ENCODE assay signal across 19 mouse cellular contexts in genomic region chr17:51800208-51800607, GRCm38 (mm10). TPM values are rescaled to one million over a fixed set of nuclear protein-coding genes. Genes with fewer than 3 reads are reported as not detected.
DNase-seq lines count a peak whose midpoint lies in the region; ATAC-seq lines count a peak whose summit lies in the region.
"Had no signal": no experiment of that assay in that cellular context is flagged by ENCODE, and none has a peak within 500 bp of the region (broad histone marks: within the 10 kb centered on the region; RNA-seq: fewer than 3 reads in every experiment).

No protein-coding gene starts in this region.

- DNase-seq in CD4-positive helper T cell, adult 2 months (ENCODE audit: low read depth, low spot score), result peak; percentile 75
- peak; percentile 55 for DNase-seq in CD4-positive, CD25-positive, alpha-beta regulatory T cell, adult 2 months (ENCODE audit: low read depth, low spot score)
- DNase-seq in urinary bladder, postnatal 10 days (ENCODE audit: low spot score), result no peak
- no peak for DNase-seq in spleen, postnatal 10 days (ENCODE audit: low spot score in 2 of 2)
- DNase-seq: adrenal gland, postnatal 10 days; adrenal gland, postnatal 36 days; cerebellum, adult 18-20 months; cerebellum, adult 9-11 months; cerebellum, postnatal 25 days; forebrain, postnatal 0 days; gastrocnemius, adult 2 months; gastrocnemius, postnatal 14 days; heart, adult 2 months; heart, postnatal 14 days; heart, postnatal 4 days had no signal

- peak; percentile 34 for ATAC-seq in activated CD4-positive, CD25-positive, alpha-beta regulatory T cell, adult 4 months
- no peak for ATAC-seq in monocyte, adult 5-6 weeks (replicated peaks; ENCODE audit: insufficient number of reproducible peaks, low FRiP score, low TSS enrichment, poor library complexity, severe bottlenecking)
- ATAC-seq: forebrain, embryonic 14.5 days; forebrain, postnatal 0 days; hindbrain, postnatal 0 days had no signal

RNA-seq across cellular contexts. Expression of gene Satb1, which starts 32.9 kb away (rescaled TPM):
- 10 to 100 TPM; 41.0 to 63.4 TPM for polyA plus RNA-seq in activated CD4-positive, CD25-positive, alpha-beta regulatory T cell, adult 4 months (2017; shearing (Covaris generic))
- 64.2 to 128 TPM (median 84.7 TPM) in 3 replicates for total RNA-seq in monocyte, adult 5-6 weeks (2017)

Comparison
In these comparisons a context has a peak if more than half of its experiments do, and no peak if none do; other contexts are left out.
1. DNase-seq: peak in CD4-positive helper T cell, adult 2 months (single experiment) and CD4-positive, CD25-positive, alpha-beta regulatory T cell, adult 2 months (single experiment); none in urinary bladder, postnatal 10 days (single experiment) and spleen, postnatal 10 days (0 of 2).